Mouse (Mus musculus) MEL (cell line): ENCODE measurements around the gene AC124108.1. TPM values are rescaled to one million over a fixed set of nuclear protein-coding genes. Genes with fewer than 3 reads are reported as not detected.

ENCODE experiments used
- DNase-seq: peaks from one replicate; pipeline ENCODE4 v3.0.0; 2011; ENCODE audit warnings: low read depth, low spot score
- H3K27ac ChIP-seq: 2 replicates; pipeline ENCODE4 v1.5.1; 2012; ENCODE audit warnings: low read depth, mild to moderate bottlenecking, control low read depth, low read length, moderate library complexity; ENCODE audit not compliant: control insufficient read depth
- H3K27me3 ChIP-seq, 2 experiments: fragments of 150-350 bp in 1 of 2; sonication (generic) in 1 of 2; 2 replicates each; pipeline ENCODE4 v1.6.1; 2012; ENCODE audit warnings: low read length in 2 of 2, mild to moderate bottlenecking in 2 of 2, improper control_type of control experiment in 1 of 2, moderate library complexity in 1 of 2; ENCODE audit not compliant: insufficient read depth in 2 of 2, control insufficient read depth in 1 of 2
- H3K36me3 ChIP-seq, 2 experiments: 2 replicates each; pipeline ENCODE4 v1.6.1; 2012 to 2014; ENCODE audit warnings: low read length in 2 of 2, improper control_type of control experiment in 1 of 2, inconsistent platforms in 1 of 2, mild to moderate bottlenecking in 1 of 2; ENCODE audit not compliant: insufficient read depth in 2 of 2, control insufficient read depth in 1 of 2
- H3K4me1 ChIP-seq, 2 experiments: fragments of 150-350 bp in 1 of 2; sonication (generic) in 1 of 2; 2 replicates each; pipeline ENCODE4 v1.6.1; 2012; ENCODE audit warnings: low read length in 2 of 2, improper control_type of control experiment in 1 of 2, mild to moderate bottlenecking in 1 of 2; ENCODE audit not compliant: insufficient read depth in 2 of 2, control insufficient read depth in 1 of 2
- H3K4me3 ChIP-seq, 2 experiments: fragments of 150-350 bp in 1 of 2; sonication (generic) in 1 of 2; 2 replicates each; pipeline ENCODE4 v1.5.1; 2012; ENCODE audit warnings: low read depth in 2 of 2, low read length in 2 of 2, mild to moderate bottlenecking in 2 of 2, moderate library complexity in 2 of 2, control low read depth in 1 of 2, improper control_type of control experiment in 1 of 2; ENCODE audit not compliant: control insufficient read depth in 1 of 2, insufficient read depth in 1 of 2
- H3K79me2 ChIP-seq: 2 replicates; pipeline ENCODE4 v1.6.1; 2012; ENCODE audit warnings: mild to moderate bottlenecking, low read length, moderate library complexity; ENCODE audit not compliant: control insufficient read depth, poor library complexity, insufficient read depth
- H3K9ac ChIP-seq: 2 replicates; pipeline ENCODE4 v1.6.1; 2012; ENCODE audit warnings: low read depth, mild to moderate bottlenecking, control low read depth, low read length, moderate library complexity; ENCODE audit not compliant: control insufficient read depth, poor library complexity, severe bottlenecking
- H3K9me3 ChIP-seq: fragments of 150-350 bp; sonication (generic); replicated peaks from 2 replicates; pipeline ENCODE4 v1.6.1; 2012; ENCODE audit warnings: mild to moderate bottlenecking, low read length, improper control_type of control experiment, moderate library complexity; ENCODE audit not compliant: insufficient read depth
- BHLHE40 ChIP-seq: IDR thresholded peaks from 2 replicates; pipeline ENCODE4 v1.6.1; 2012; ENCODE audit warnings: low read depth, mild to moderate bottlenecking, inconsistent platforms, low read length, improper control_type of control experiment, borderline replicate concordance
- CHD1 ChIP-seq: IDR thresholded peaks from 2 replicates; pipeline ENCODE4 v1.6.1; 2012; ENCODE audit warnings: low read depth, mild to moderate bottlenecking, inconsistent platforms, low read length, improper control_type of control experiment
- CHD2 ChIP-seq: IDR thresholded peaks from 2 replicates; pipeline ENCODE4 v1.6.1; 2011; ENCODE audit warnings: low read length, improper control_type of control experiment
- CTCF ChIP-seq, 3 experiments: IDR thresholded peaks in 2 of 3; conservative IDR thresholded peaks in 1 of 3; 2 replicates each; pipeline ENCODE4 v1.5.1; 2011 to 2012; ENCODE audit warnings: low read length in 3 of 3, low read depth in 2 of 3, mild to moderate bottlenecking in 2 of 3, improper control_type of control experiment in 1 of 3, inconsistent platforms in 1 of 3, mixed read lengths in 1 of 3, moderate library complexity in 1 of 3; ENCODE audit not compliant: control insufficient read depth in 1 of 3, insufficient read depth in 1 of 3, poor library complexity in 1 of 3, severe bottlenecking in 1 of 3
- E2F4 ChIP-seq: IDR thresholded peaks from 2 replicates; pipeline ENCODE4 v1.6.1; 2011; ENCODE audit warnings: low read depth, low read length, improper control_type of control experiment, borderline replicate concordance
- ELF1 ChIP-seq: IDR thresholded peaks from 2 replicates; pipeline ENCODE4 v1.6.1; 2014; ENCODE audit warnings: low read depth, mild to moderate bottlenecking, inconsistent platforms, low read length, improper control_type of control experiment, moderate library complexity
- EP300 ChIP-seq, 2 experiments: IDR thresholded peaks; 2 replicates each; pipeline ENCODE4 v1.6.1; 2011; ENCODE audit warnings: improper control_type of control experiment in 2 of 2, low read length in 2 of 2, low read depth in 1 of 2, mild to moderate bottlenecking in 1 of 2
- ETS1 ChIP-seq: IDR thresholded peaks from 2 replicates; pipeline ENCODE4 v1.6.1; 2012; ENCODE audit warnings: low read depth, mild to moderate bottlenecking, inconsistent platforms, low read length, improper control_type of control experiment, moderate library complexity
- GABPA ChIP-seq: IDR thresholded peaks from 2 replicates; pipeline ENCODE4 v1.6.1; 2012; ENCODE audit warnings: low read depth, mild to moderate bottlenecking, inconsistent platforms, low read length, improper control_type of control experiment, moderate library complexity
- GATA1 ChIP-seq: IDR thresholded peaks from 2 replicates; pipeline ENCODE4 v1.6.1; 2011; ENCODE audit warnings: low read depth, low read length, improper control_type of control experiment
- HCFC1 ChIP-seq: IDR thresholded peaks from 2 replicates; pipeline ENCODE4 v1.6.1; 2012; ENCODE audit warnings: low read depth, mild to moderate bottlenecking, inconsistent platforms, low read length, improper control_type of control experiment, moderate library complexity
- JUND ChIP-seq: IDR thresholded peaks from 2 replicates; pipeline ENCODE4 v1.6.1; 2011; ENCODE audit warnings: low read depth, mild to moderate bottlenecking, improper control_type of control experiment, low read length
- KAT2A ChIP-seq: conservative IDR thresholded peaks from 2 replicates; pipeline ENCODE4 v1.6.1; 2012; ENCODE audit warnings: low read depth, low read length, improper control_type of control experiment, inconsistent platforms
- MAFK ChIP-seq: IDR thresholded peaks from 2 replicates; pipeline ENCODE4 v1.6.1; 2011; ENCODE audit warnings: low read depth, mild to moderate bottlenecking, low read length, improper control_type of control experiment, borderline replicate concordance
- MAX ChIP-seq: IDR thresholded peaks from 2 replicates; pipeline ENCODE4 v1.6.1; 2011; ENCODE audit warnings: low read length, improper control_type of control experiment
- MAZ ChIP-seq: IDR thresholded peaks from 2 replicates; pipeline ENCODE4 v1.6.1; 2012; ENCODE audit warnings: low read depth, mild to moderate bottlenecking, inconsistent platforms, low read length, improper control_type of control experiment
- MEF2A ChIP-seq: IDR thresholded peaks from 2 replicates; pipeline ENCODE4 v1.6.1; 2014; ENCODE audit warnings: low read depth, mild to moderate bottlenecking, inconsistent platforms, low read length, improper control_type of control experiment; ENCODE audit not compliant: poor library complexity, insufficient replicate concordance, severe bottlenecking; ENCODE audit errors: extremely low read depth
- MXI1 ChIP-seq: IDR thresholded peaks from 2 replicates; pipeline ENCODE4 v1.6.1; 2011; ENCODE audit warnings: mild to moderate bottlenecking, low read depth, low read length, improper control_type of control experiment
- MYB ChIP-seq: IDR thresholded peaks from 2 replicates; pipeline ENCODE4 v1.6.1; 2011; ENCODE audit warnings: mild to moderate bottlenecking, low read depth, low read length, improper control_type of control experiment
- MYC ChIP-seq: IDR thresholded peaks from 2 replicates; pipeline ENCODE4 v1.6.1; 2011; ENCODE audit warnings: low read depth, mild to moderate bottlenecking, low read length, improper control_type of control experiment, moderate library complexity
- NELFE ChIP-seq: IDR thresholded peaks from 2 replicates; pipeline ENCODE4 v1.6.1; 2011; ENCODE audit warnings: low read depth, low read length, improper control_type of control experiment
- NRF1 ChIP-seq: IDR thresholded peaks from 2 replicates; pipeline ENCODE4 v1.6.1; 2014; ENCODE audit warnings: low read depth, mild to moderate bottlenecking, inconsistent platforms, low read length, improper control_type of control experiment, moderate library complexity; ENCODE audit not compliant: poor library complexity, insufficient read depth, severe bottlenecking
- POLR2A ChIP-seq, 2 experiments: IDR thresholded peaks; 2 replicates each; pipeline ENCODE4 v1.6.1; 2011 to 2012; ENCODE audit warnings: low read length in 2 of 2, mild to moderate bottlenecking in 2 of 2, control low read depth in 1 of 2, improper control_type of control experiment in 1 of 2, low read depth in 1 of 2, moderate library complexity in 1 of 2; ENCODE audit not compliant: control insufficient read depth in 1 of 2, insufficient read depth in 1 of 2, poor library complexity in 1 of 2
- POLR2AphosphoS2 ChIP-seq: IDR thresholded peaks from 2 replicates; pipeline ENCODE4 v1.6.1; 2011; ENCODE audit warnings: low read length, improper control_type of control experiment
- POLR2AphosphoS5 ChIP-seq: IDR thresholded peaks from 2 replicates; pipeline ENCODE4 v1.6.1; 2012; ENCODE audit warnings: low read depth, borderline replicate concordance, mild to moderate bottlenecking, inconsistent platforms, low read length, moderate library complexity, mixed read lengths
- RAD21 ChIP-seq: IDR thresholded peaks from 2 replicates; pipeline ENCODE4 v1.6.1; 2011; ENCODE audit warnings: mild to moderate bottlenecking, low read depth, low read length, improper control_type of control experiment
- RCOR1 ChIP-seq: IDR thresholded peaks from 2 replicates; pipeline ENCODE4 v1.6.1; 2012; ENCODE audit warnings: low read depth, mild to moderate bottlenecking, inconsistent platforms, low read length, improper control_type of control experiment
- SIN3A ChIP-seq: IDR thresholded peaks from 2 replicates; pipeline ENCODE4 v1.6.1; 2012; ENCODE audit warnings: low read length, improper control_type of control experiment, inconsistent platforms
- SMC3 ChIP-seq: IDR thresholded peaks from 2 replicates; pipeline ENCODE4 v1.6.1; 2011; ENCODE audit warnings: low read depth, low read length, improper control_type of control experiment
- TAL1 ChIP-seq: IDR thresholded peaks from 2 replicates; pipeline ENCODE4 v1.6.1; 2012; ENCODE audit warnings: mild to moderate bottlenecking, inconsistent platforms, low read length, moderate library complexity, mixed read lengths
- TBP ChIP-seq: IDR thresholded peaks from 2 replicates; pipeline ENCODE4 v1.8.0; 2011; ENCODE audit warnings: low read depth, low read length, improper control_type of control experiment
- UBTF ChIP-seq: IDR thresholded peaks from 2 replicates; pipeline ENCODE4 v1.6.1; 2012; ENCODE audit warnings: low read depth, mild to moderate bottlenecking, inconsistent platforms, low read length, improper control_type of control experiment, moderate library complexity, borderline replicate concordance; ENCODE audit not compliant: insufficient read depth
- USF1 ChIP-seq: IDR thresholded peaks from 2 replicates; pipeline ENCODE4 v1.6.1; 2014; ENCODE audit warnings: low read depth, mild to moderate bottlenecking, inconsistent platforms, low read length, improper control_type of control experiment, moderate library complexity
- USF2 ChIP-seq, 2 experiments: IDR thresholded peaks; 2 replicates each; pipeline ENCODE4 v1.6.1; 2011 to 2012; ENCODE audit warnings: improper control_type of control experiment in 2 of 2, low read length in 2 of 2, borderline replicate concordance in 1 of 2, inconsistent platforms in 1 of 2, low read depth in 1 of 2, mild to moderate bottlenecking in 1 of 2; ENCODE audit not compliant: insufficient read depth in 1 of 2
- ZKSCAN1 ChIP-seq: IDR thresholded peaks from 2 replicates; pipeline ENCODE4 v1.6.1; 2012; ENCODE audit warnings: low read depth, mild to moderate bottlenecking, inconsistent platforms, low read length, improper control_type of control experiment, moderate library complexity
- ZMIZ1 ChIP-seq: IDR thresholded peaks from 2 replicates; pipeline ENCODE4 v1.6.1; 2012; ENCODE audit warnings: low read depth, mild to moderate bottlenecking, inconsistent platforms, low read length, improper control_type of control experiment, moderate library complexity
- ZNF384 ChIP-seq: IDR thresholded peaks from 2 replicates; pipeline ENCODE4 v1.6.1; 2012; ENCODE audit warnings: low read depth, mild to moderate bottlenecking, inconsistent platforms, low read length, improper control_type of control experiment
- polyA plus RNA-seq, 2 experiments: library from polyadenylated mRNA; stranded (reverse) in 1 of 2; unstranded in 1 of 2; fragments of >175 nt in 1 of 2; fragments of >200 nt in 1 of 2; gene quantifications; 2 replicates each; pipeline versions ENCODE4 v1.2.1 to v1.2.4; 2012; ENCODE audit warnings: low replicate concordance in 2 of 2, low read depth in 1 of 2; ENCODE audit not compliant: insufficient read length in 2 of 2, insufficient read depth in 1 of 2, missing spikeins in 1 of 2
- total RNA-seq: library from RNA; depleted of rRNA; stranded (reverse); fragments of 300-350 nt; gene quantifications from 2 replicates; pipeline ENCODE4 v1.2.3, GENCODE M21; 2012

The AC124108.1 gene
- total and polyA plus RNA-seq, 3 experiments, result not detected

GRCm38 (mm10) chr1:132246137-132246536 is 54.9 kb downstream of the AC124108.1 start:
- H3K27me3 ChIP-seq, result no peaks in the 10 kb centered on the region
- peaks cover 0 to 12% of the 10 kb centered on the region in 2 experiments; a peak in 2 of 4 replicates for H3K36me3 ChIP-seq
- peak overlapping the region; percentile 5 for H3K9ac ChIP-seq
- peak overlapping the region; percentile 15; the same call in 1 of the 2 replicates for H3K27ac ChIP-seq
- peaks cover 8 to 16% of the 10 kb centered on the region in 2 experiments; a peak in 3 of 4 replicates for H3K4me1 ChIP-seq
- DNase-seq, result peak; percentile 84
- H3K79me2 ChIP-seq, result no peaks in the 10 kb centered on the region
- no peaks in the 10 kb centered on the region for H3K9me3 ChIP-seq
- H3K4me3 ChIP-seq, result no peak overlapping the region
- TF ChIP-seq GABPA (no peak), ELF1 (0 out of 2 replicates have a peak, but pooled peaks have one; percentile 24), CHD1 (no peak), ZNF384 (peak; percentile 24), USF1 (peak; percentile 83), SIN3A (peak; percentile 99), BHLHE40 (peak; percentile 98), POLR2AphosphoS2 (no peak), TAL1 (peak; percentile 59), MAFK (peak; percentile 69), NELFE (0 out of 2 replicates have a peak, but pooled peaks have one; percentile 21), CTCF (IDR thresholded peaks at IDR 0.05 in 2 of 3, conservative IDR thresholded peaks at IDR 0.05 in 1 of 3; ENCODE audit: control insufficient read depth in 1 of 3, insufficient read depth in 1 of 3, low read depth in 2 of 3, low read length in 3 of 3, poor library complexity in 1 of 3, severe bottlenecking in 1 of 3) (no peak), GATA1 (peak; percentile 94), JUND (no peak), MAZ (0 out of 2 replicates have a peak, but pooled peaks have one; percentile 56), UBTF (no peak), ZMIZ1 (no peak), NRF1 (no peak), USF2 (IDR thresholded peaks at IDR 0.05; ENCODE audit: borderline replicate concordance in 1 of 2, insufficient read depth in 1 of 2, low read depth in 1 of 2, low read length in 2 of 2) (0 out of 4 replicates have a peak, but pooled peaks of 1 of the 2 experiments have one; percentile 21), SMC3 (no peak), RAD21 (no peak), MYC (peak; percentile 98), HCFC1 (0 out of 2 replicates have a peak, but pooled peaks have one; percentile 35), MAX (peak; percentile 99), CHD2 (no peak), POLR2AphosphoS5 (no peak), POLR2A (IDR thresholded peaks at IDR 0.05; ENCODE audit: control insufficient read depth in 1 of 2, insufficient read depth in 1 of 2, low read depth in 1 of 2, low read length in 2 of 2, poor library complexity in 1 of 2) (no peak), MYB (no peak), E2F4 (no peak), ZKSCAN1 (no peak; the same call in 1 of the 2 replicates), ETS1 (peak; percentile 95), MEF2A (no peak), EP300 (IDR thresholded peaks at IDR 0.05; ENCODE audit: low read depth in 1 of 2, low read length in 2 of 2) (peak; percentile 78 to 88), KAT2A (no peak), RCOR1 (peak; percentile 87), MXI1 (peak; percentile 99), TBP (no peak)
